Mouse (Mus musculus): Measurements from ENCODE around the gene Olfr345. TPM values are rescaled to one million over a fixed set of nuclear protein-coding genes. Genes with fewer than 3 reads are reported as not detected.

Olfr345 gene
- not detected for polyA plus RNA-seq (2014; fragmentation: Illumina TruSeq; extraction: RNeasy Lipid Tissue Mini Kit (QIAGEN cat#74804); ENCODE audit: low read depth, low replicate concordance)

DNA sequence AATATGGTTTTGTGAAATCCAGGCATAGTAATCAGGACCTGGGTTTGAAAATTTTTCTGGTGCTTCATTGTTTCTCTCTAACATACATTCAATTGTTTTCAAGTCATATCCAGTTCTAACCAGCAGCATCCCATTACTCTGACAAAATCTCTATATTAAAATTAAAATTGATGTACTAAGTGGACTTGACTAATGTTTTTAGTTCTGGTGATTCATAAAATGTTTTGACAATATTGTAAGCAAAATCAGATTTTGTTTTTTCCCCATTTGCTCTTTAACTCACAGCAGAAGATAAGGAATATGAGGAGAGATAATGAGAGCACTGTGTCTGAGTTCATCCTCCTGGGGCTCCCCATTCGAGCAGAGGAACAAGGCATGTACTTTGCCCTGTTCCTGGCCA lies at the start of gene Olfr345:
TSS of gene Olfr345 (plus strand) at position 301 of the 400 bp plus-strand sequence.

DNA sequence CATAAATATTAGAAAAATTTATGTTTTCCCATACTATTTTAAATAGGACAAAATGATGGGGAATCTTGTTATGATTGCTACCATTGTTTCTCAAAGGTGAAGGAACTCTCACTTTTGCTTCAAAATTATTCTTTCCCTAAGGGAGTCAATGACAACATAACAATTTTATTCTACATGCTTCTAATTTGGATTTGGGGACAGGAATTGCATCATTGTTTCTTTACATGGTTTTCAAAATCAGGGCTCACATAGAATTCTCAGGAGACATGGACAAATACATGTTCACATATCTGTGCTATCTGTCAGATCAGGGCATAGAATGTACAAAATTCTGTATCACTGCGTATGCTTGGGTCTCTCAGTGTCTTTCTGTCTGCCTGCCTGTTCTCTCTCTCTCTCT lies 45.6 kb downstream of the Olfr345 start, which contains the start of gene Olfr346:
TSS of gene Olfr346 (plus strand) at position 301 of the 400 bp plus-strand sequence.

Other genes with a start within 250 kb of the Olfr345 start
- gene Olfr339, start 221.1 kb upstream of the Olfr345 start, polyA plus RNA-seq (2014; fragmentation: Illumina TruSeq; extraction: RNeasy Lipid Tissue Mini Kit (QIAGEN cat#74804); ENCODE audit: low read depth, low replicate concordance) = not detected
- gene Olfr340, start 187.5 kb upstream of the Olfr345 start, polyA plus RNA-seq (2014; fragmentation: Illumina TruSeq; extraction: RNeasy Lipid Tissue Mini Kit (QIAGEN cat#74804); ENCODE audit: low read depth, low replicate concordance) = not detected
- not detected for gene Olfr341, start 157.6 kb upstream of the Olfr345 start, polyA plus RNA-seq (2014; fragmentation: Illumina TruSeq; extraction: RNeasy Lipid Tissue Mini Kit (QIAGEN cat#74804); ENCODE audit: low read depth, low replicate concordance)
- not detected for gene Olfr342, start 115.0 kb upstream of the Olfr345 start, polyA plus RNA-seq (2014; fragmentation: Illumina TruSeq; extraction: RNeasy Lipid Tissue Mini Kit (QIAGEN cat#74804); ENCODE audit: low read depth, low replicate concordance)
- gene Olfr344, start 73.4 kb upstream of the Olfr345 start, polyA plus RNA-seq (2014; fragmentation: Illumina TruSeq; extraction: RNeasy Lipid Tissue Mini Kit (QIAGEN cat#74804); ENCODE audit: low read depth, low replicate concordance) = not detected
- gene Olfr346, start 45.7 kb downstream of the Olfr345 start, polyA plus RNA-seq (2014; fragmentation: Illumina TruSeq; extraction: RNeasy Lipid Tissue Mini Kit (QIAGEN cat#74804); ENCODE audit: low read depth, low replicate concordance) = not detected
- gene Olfr347, start 91.9 kb downstream of the Olfr345 start, polyA plus RNA-seq (2014; fragmentation: Illumina TruSeq; extraction: RNeasy Lipid Tissue Mini Kit (QIAGEN cat#74804); ENCODE audit: low read depth, low replicate concordance) = not detected
- gene Olfr348, start 144.2 kb downstream of the Olfr345 start, polyA plus RNA-seq (2014; fragmentation: Illumina TruSeq; extraction: RNeasy Lipid Tissue Mini Kit (QIAGEN cat#74804); ENCODE audit: low read depth, low replicate concordance) = not detected
- gene Olfr50, start 150.5 kb downstream of the Olfr345 start, polyA plus RNA-seq (2014; fragmentation: Illumina TruSeq; extraction: RNeasy Lipid Tissue Mini Kit (QIAGEN cat#74804); ENCODE audit: low read depth, low replicate concordance) = not detected
- gene Olfr3, start 177.0 kb downstream of the Olfr345 start, polyA plus RNA-seq (2014; fragmentation: Illumina TruSeq; extraction: RNeasy Lipid Tissue Mini Kit (QIAGEN cat#74804); ENCODE audit: low read depth, low replicate concordance) = not detected
- gene Olfr350, start 206.3 kb downstream of the Olfr345 start, polyA plus RNA-seq (2014; fragmentation: Illumina TruSeq; extraction: RNeasy Lipid Tissue Mini Kit (QIAGEN cat#74804); ENCODE audit: low read depth, low replicate concordance) = not detected
- not detected for gene Olfr351, start 222.6 kb downstream of the Olfr345 start, polyA plus RNA-seq (2014; fragmentation: Illumina TruSeq; extraction: RNeasy Lipid Tissue Mini Kit (QIAGEN cat#74804); ENCODE audit: low read depth, low replicate concordance)
- not detected for gene Olfr352, start 228.4 kb downstream of the Olfr345 start, polyA plus RNA-seq (2014; fragmentation: Illumina TruSeq; extraction: RNeasy Lipid Tissue Mini Kit (QIAGEN cat#74804); ENCODE audit: low read depth, low replicate concordance)